Mouse (Mus musculus) brain, embryonic 14.5 days (tissue): ENCODE results near the gene Mbtps1.

Source experiments
- CTCF ChIP-seq: fragments of 200-500 bp; IDR thresholded peaks from 2 replicates; pipeline ENCODE4 v1.5.1; 2012; ENCODE audit warnings: inconsistent platforms, mild to moderate bottlenecking, moderate library complexity, borderline replicate concordance; ENCODE audit not compliant: insufficient read depth, insufficient read length; ENCODE audit errors: extremely low read depth
- POLR2A ChIP-seq: fragments of 200-500 bp; IDR thresholded peaks from 2 replicates; pipeline ENCODE4 v1.6.1; 2012; ENCODE audit warnings: mild to moderate bottlenecking, inconsistent platforms, borderline replicate concordance; ENCODE audit not compliant: poor library complexity, insufficient read depth, insufficient read length, severe bottlenecking; ENCODE audit errors: extremely low read depth

DNA sequence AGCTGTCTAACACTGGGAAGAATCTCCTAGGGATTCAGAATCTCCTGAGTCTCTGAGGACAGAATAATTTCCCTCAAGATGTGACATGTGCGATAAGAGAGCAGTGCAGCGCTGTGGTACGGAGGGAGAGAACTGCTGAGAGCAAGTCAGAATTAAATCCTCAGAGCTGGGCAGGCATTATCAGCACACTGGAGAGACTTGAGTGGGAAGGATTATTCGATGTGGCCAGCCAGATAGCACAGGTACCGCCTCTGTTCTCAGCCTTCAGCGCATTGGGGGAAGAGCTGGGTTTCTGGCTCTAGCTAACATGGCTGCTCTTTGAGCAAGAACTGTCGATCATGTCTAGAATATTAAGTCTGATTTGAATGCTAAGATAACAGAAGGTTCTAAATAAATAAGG is 46.8 kb downstream of the Mbtps1 start:
- no peak for TF ChIP-seq CTCF
- no peak for TF ChIP-seq POLR2A
